Mouse (Mus musculus) lung, postnatal 14 days (tissue): ENCODE data around the gene Pla2g4e.
"Not testable (repeated sequence)": the region's sequence is repeated elsewhere in the genome, so short reads cannot be mapped to it uniquely, and the experiment has no call there.

Experiments
- DNase-seq: peaks from one replicate; pipeline ENCODE4 v3.0.0; 2021

The Pla2g4e gene

GRCm38 (mm10) chr2:120244679-120245420 is at the start of gene Pla2g4e:
Pla2g4e (minus strand) TSS chr2:120245335.
- no peak for DNase-seq

GRCm38 (mm10) chr2:120291471-120292078 is 46.4 kb upstream of the Pla2g4e start:
- no peak for DNase-seq

GRCm38 (mm10) chr2:120288995-120289394 is 43.9 kb upstream of the Pla2g4e start, which contains the start of gene Pla2g4d:
Pla2g4d (minus strand) TSS chr2:120289197.
- no peak for DNase-seq

- DNase-seq: no peak
Measured at GRCm38 (mm10) chr2:120288401-120288800, 43.3 kb upstream of the Pla2g4e start.

- DNase-seq: no peak
Measured at GRCm38 (mm10) chr2:120285639-120286038, 40.5 kb upstream of the Pla2g4e start.

GRCm38 (mm10) chr2:120284705-120285104 is 39.6 kb upstream of the Pla2g4e start:
- no peak for DNase-seq

GRCm38 (mm10) chr2:120284094-120284493 is 39.0 kb upstream of the Pla2g4e start:
- DNase-seq: no peak

- DNase-seq: no peak
Measured at GRCm38 (mm10) chr2:120283550-120283949, 38.4 kb upstream of the Pla2g4e start.

- no peak for DNase-seq
Measured at GRCm38 (mm10) chr2:120281221-120281620, 36.1 kb upstream of the Pla2g4e start.

GRCm38 (mm10) chr2:120279961-120280360 is 34.8 kb upstream of the Pla2g4e start:
- DNase-seq: peak; percentile 65

- no peak for DNase-seq
Measured at GRCm38 (mm10) chr2:120276951-120277350, 31.8 kb upstream of the Pla2g4e start.

- no peak for DNase-seq
Measured at GRCm38 (mm10) chr2:120268635-120269034, 23.5 kb upstream of the Pla2g4e start.

- no peak for DNase-seq
Measured at GRCm38 (mm10) chr2:120265523-120265922, 20.4 kb upstream of the Pla2g4e start.

GRCm38 (mm10) chr2:120264858-120265257 is 19.7 kb upstream of the Pla2g4e start:
- no peak for DNase-seq

GRCm38 (mm10) chr2:120262876-120263275 is 17.7 kb upstream of the Pla2g4e start:
- DNase-seq: no peak

GRCm38 (mm10) chr2:120261346-120261745 is 16.2 kb upstream of the Pla2g4e start:
- no peak for DNase-seq

- no peak for DNase-seq
Measured at GRCm38 (mm10) chr2:120256259-120256658, 11.1 kb upstream of the Pla2g4e start.

GRCm38 (mm10) chr2:120252644-120253043 is 7.5 kb upstream of the Pla2g4e start:
- DNase-seq: no peak

- no peak for DNase-seq
Measured at GRCm38 (mm10) chr2:120245421-120246016, 384 bp upstream of the Pla2g4e start.

GRCm38 (mm10) chr2:120243995-120244394 is 1.1 kb downstream of the Pla2g4e start:
- DNase-seq: no peak

GRCm38 (mm10) chr2:120242791-120243467 is 2.2 kb downstream of the Pla2g4e start:
- no peak for DNase-seq

GRCm38 (mm10) chr2:120238733-120239132 is 6.4 kb downstream of the Pla2g4e start:
- not testable (repeated sequence) for DNase-seq

- DNase-seq: no peak
Measured at GRCm38 (mm10) chr2:120237784-120238183, 7.4 kb downstream of the Pla2g4e start.
